Mouse (Mus musculus) midbrain, embryonic 13.5 days (tissue): ENCODE data around the gene Gm4792. TPM values are rescaled to one million over a fixed set of nuclear protein-coding genes. Genes with fewer than 3 reads are reported as not detected.
A peak's percentile ranks its signal among the peaks of the same experiment; 100 is the strongest.

Experiments
- ATAC-seq: fragments of 200-750 bp; cut with Nextera tagmentation; 2 replicates; pipeline ENCODE4 v1.8.0; 2017; ENCODE audit warnings: mild to moderate bottlenecking, moderate TSS enrichment, moderate library complexity
- H3K27ac ChIP-seq: fragments of 300-500 bp; sonication (generic); 2 replicates; pipeline ENCODE4 v1.5.1; 2015; ENCODE audit warnings: inconsistent platforms, mild to moderate bottlenecking, moderate library complexity
- H3K27me3 ChIP-seq: fragments of 300-500 bp; sonication (generic); 2 replicates; pipeline ENCODE4 v1.6.1; 2015; ENCODE audit warnings: mild to moderate bottlenecking, inconsistent platforms
- H3K36me3 ChIP-seq: fragments of 300-500 bp; sonication (generic); 2 replicates; pipeline ENCODE4 v1.6.1; 2015; ENCODE audit warnings: mild to moderate bottlenecking, inconsistent platforms
- H3K4me1 ChIP-seq: fragments of 300-500 bp; sonication (generic); replicated peaks from 2 replicates; pipeline ENCODE4 v1.6.1; 2015; ENCODE audit warnings: inconsistent platforms
- H3K4me2 ChIP-seq: fragments of 300-500 bp; sonication (generic); replicated peaks from 2 replicates; pipeline ENCODE4 v1.6.1; 2015; ENCODE audit warnings: moderate library complexity, mild to moderate bottlenecking, inconsistent platforms
- H3K4me3 ChIP-seq: fragments of 300-500 bp; sonication (generic); replicated peaks from 2 replicates; pipeline ENCODE4 v1.5.1; 2015; ENCODE audit warnings: mild to moderate bottlenecking, inconsistent platforms
- H3K9ac ChIP-seq: fragments of 300-500 bp; sonication (generic); replicated peaks from 2 replicates; pipeline ENCODE4 v1.6.1; 2015; ENCODE audit warnings: mild to moderate bottlenecking, inconsistent platforms
- H3K9me3 ChIP-seq: fragments of 300-500 bp; sonication (generic); 2 replicates; pipeline ENCODE4 v1.6.1; 2016; ENCODE audit warnings: mild to moderate bottlenecking, inconsistent platforms
- WGBS: fragments of 180-500 bp; shearing (Covaris S2); methylation state at CpG from one replicate; pipeline ENCODE4 v1.1.7; 2015; 5-methylcytosine and 5-hydroxymethylcytosine counted together
- polyA plus RNA-seq: library from polyadenylated mRNA; unstranded; fragments of >200 nt; fragmentation: Nextera tagmentation; extraction: Ambion mirVana; gene quantifications from 2 replicates; pipeline ENCODE4 v1.2.1, GENCODE M21; 2015

Gene Gm4792
- polyA plus RNA-seq, 1 experiment from 2014 or later: 0.43 TPM

DNA sequence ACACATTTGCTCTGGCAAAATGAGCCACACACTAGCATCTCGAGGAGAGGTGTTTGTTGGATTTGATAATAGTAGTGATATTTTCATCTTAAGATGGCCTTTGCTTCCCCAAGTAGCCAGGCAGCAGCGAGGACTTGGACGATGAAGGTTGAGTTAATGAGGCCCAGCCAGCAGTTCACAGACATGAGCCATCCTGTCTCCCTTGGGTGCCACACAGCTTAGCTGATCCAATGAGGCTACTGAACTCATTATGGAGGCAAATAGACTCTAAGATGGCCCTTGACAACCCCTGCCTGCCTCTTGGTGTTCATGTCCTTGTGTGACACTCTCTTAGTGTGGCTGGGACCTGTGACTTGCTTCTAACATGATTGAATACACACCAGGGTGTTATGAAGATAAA is 43.7 kb downstream of the Gm4792 start:
- WGBS: 79% methylated on average over 3 of the region's 3 CpGs
- no peak overlapping the region for H3K4me2 ChIP-seq
- no peaks in the 10 kb centered on the region for H3K9me3 ChIP-seq
- H3K4me1 ChIP-seq: peaks cover 6% of the 10 kb centered on the region
- no peak overlapping the region for H3K4me3 ChIP-seq
- ATAC-seq: no peak
- no peak overlapping the region for H3K9ac ChIP-seq
- H3K36me3 ChIP-seq: no peaks in the 10 kb centered on the region
- H3K27me3 ChIP-seq: no peaks in the 10 kb centered on the region
- H3K27ac ChIP-seq: no peak overlapping the region

DNA sequence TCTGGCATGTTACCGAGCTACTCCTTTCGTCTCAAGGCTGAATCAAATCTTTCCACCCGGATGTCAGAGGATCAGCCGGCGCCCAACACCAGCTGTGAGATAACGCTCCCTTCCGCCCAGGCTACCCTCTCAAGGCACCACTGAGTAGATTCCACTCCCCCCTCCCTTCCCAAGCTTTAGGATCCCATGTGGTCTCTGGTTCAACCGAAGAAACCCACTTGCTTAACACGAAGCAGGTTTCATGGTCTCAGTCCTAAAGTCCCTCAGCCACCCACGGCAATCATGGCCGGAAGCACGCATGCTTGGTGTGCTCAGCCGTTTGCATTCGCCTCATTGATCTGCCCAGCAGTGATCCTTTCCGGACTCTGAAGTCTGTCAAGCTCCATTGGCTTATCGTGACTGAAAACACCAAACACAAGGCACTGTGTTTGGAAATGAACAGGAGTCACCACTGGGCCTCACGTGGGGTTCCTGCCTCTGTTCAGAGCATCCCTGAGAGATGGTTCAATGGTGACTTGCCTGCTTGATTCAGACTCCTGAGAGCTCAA is 45.2 kb downstream of the Gm4792 start:
- H3K9ac ChIP-seq: no peak overlapping the region
- H3K27ac ChIP-seq: no peak overlapping the region
- H3K9me3 ChIP-seq: no peaks in the 10 kb centered on the region
- ATAC-seq: no peak
- no peak overlapping the region for H3K4me3 ChIP-seq
- no peaks in the 10 kb centered on the region for H3K36me3 ChIP-seq
- H3K4me1 ChIP-seq: peaks cover 16% of the 10 kb centered on the region
- no peaks in the 10 kb centered on the region for H3K27me3 ChIP-seq
- no peak overlapping the region for H3K4me2 ChIP-seq
- WGBS: 72% methylated on average over 17 of the region's 17 CpGs

DNA sequence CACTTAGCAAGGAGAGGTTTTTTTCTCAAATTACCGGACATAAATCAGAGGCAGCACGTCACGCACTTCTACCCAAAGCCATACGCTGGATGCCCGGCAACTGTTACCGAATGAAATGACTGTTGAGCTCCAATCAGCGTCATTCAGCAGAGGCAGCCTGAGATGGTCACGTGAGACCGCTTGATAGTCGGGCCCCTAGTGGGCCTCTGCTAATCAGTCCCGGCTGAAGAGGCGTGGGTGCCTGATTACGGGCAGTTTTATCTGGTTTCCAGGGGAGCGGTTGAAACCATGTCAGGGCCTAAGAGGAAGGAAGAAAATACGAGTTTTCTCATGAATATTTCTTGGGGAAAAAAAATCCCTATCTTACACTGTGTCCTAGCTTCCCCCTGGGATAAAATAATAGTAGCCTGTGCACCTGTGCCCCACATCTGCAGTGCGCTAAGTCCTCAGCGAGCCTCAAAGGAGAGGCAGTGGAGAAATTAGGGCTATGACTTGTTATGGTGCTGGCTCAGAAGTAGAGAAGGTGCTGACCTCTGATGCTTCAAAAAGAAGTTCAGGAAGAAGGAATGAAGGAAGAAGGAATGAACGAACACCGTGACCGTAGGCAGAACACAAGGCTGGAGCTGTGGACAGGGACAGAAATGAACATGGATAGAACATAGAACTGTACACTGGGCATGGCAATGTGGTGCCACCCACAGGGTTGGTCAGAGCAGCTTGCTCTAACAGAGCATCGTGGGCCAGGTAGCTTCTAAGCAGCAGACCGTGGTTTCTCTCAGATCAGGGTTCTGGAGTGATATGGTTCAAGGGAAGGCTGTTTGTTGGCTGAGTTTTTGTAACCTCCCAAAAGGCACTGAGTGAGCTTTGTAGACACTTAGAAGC is 48.7 kb downstream of the Gm4792 start:
- Histone ChIP-seq H3K9ac (peak overlapping the region; percentile 36; the same call in 1 of the 2 replicates), H3K4me3 (0 out of 2 replicates have a peak overlapping the region, but pooled peaks have one; percentile 10), H3K27me3 (no peaks in the 10 kb centered on the region), H3K4me1 (peaks cover 16% of the 10 kb centered on the region), H3K9me3 (no peaks in the 10 kb centered on the region), H3K36me3 (no peaks in the 10 kb centered on the region), H3K27ac (peak overlapping the region; percentile 7; the same call in 1 of the 2 replicates), H3K4me2 (peak overlapping the region; percentile 41)
- WGBS: 37% methylated on average over 22 of the region's 22 CpGs
- ATAC-seq: peak; percentile 88

DNA sequence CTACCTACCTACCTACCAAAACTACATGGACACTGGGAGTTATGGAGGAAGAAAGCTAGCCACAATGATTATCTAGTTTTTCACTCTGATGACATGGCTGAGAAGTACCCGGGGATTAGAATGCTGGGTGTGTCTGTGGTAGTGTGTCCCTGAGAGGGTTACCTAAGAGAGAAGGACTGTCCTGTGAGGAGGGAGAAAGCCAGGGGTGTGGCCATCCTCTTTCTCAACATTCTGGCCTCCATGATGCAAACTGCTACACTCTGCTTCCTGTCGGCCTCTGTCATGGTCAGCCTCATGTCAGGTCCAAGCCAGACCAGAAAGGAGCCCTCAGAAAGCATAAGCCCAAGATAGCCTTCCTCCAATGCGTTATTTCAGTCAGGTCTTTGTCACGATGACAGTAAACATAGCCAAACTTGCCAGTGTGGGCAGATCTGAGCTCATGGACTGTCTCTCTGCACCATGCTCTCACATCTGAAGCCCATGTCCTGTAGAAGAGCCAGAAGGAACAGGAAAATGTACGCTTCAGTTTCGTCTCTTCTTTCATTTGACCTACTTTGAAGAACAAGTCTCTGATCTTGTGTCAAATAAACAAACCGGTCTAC is 50.7 kb downstream of the Gm4792 start:
- Histone ChIP-seq H3K4me2 (no peak overlapping the region), H3K36me3 (no peaks in the 10 kb centered on the region), H3K4me3 (no peak overlapping the region), H3K9me3 (0 out of 2 replicates have a peak, but pooled peaks cover 2% of the 10 kb centered on the region), H3K27me3 (no peaks in the 10 kb centered on the region), H3K27ac (no peak overlapping the region), H3K4me1 (peaks cover 16% of the 10 kb centered on the region), H3K9ac (no peak overlapping the region)
- no peak for ATAC-seq
- 94% methylated on average over 7 of the region's 7 CpGs for WGBS

Other genes with a start within 250 kb of the Gm4792 start
- gene Nr2c1, start 150.7 kb downstream of the Gm4792 start, polyA plus RNA-seq: 9.5 and 10.0 TPM in 2 replicates
- 352 and 366 TPM in 2 replicates for gene Ndufa12, start 100.0 kb downstream of the Gm4792 start, polyA plus RNA-seq
- 6.1 and 6.6 TPM in 2 replicates for gene Tmcc3, start 13.2 kb upstream of the Gm4792 start, polyA plus RNA-seq